Mouse (Mus musculus) embryonic facial prominence, embryonic 14.5 days (tissue): ENCODE measurements around the gene Myo1a. TPM values are rescaled to one million over a fixed set of nuclear protein-coding genes. Genes with fewer than 3 reads are reported as not detected.
"Not testable (repeated sequence)": the region's sequence is repeated elsewhere in the genome, so short reads cannot be mapped to it uniquely, and the experiment has no call there.

ENCODE experiments used
- ATAC-seq: fragments of 200-750 bp; cut with Nextera tagmentation; 2 replicates; pipeline ENCODE4 v1.8.0; 2017; ENCODE audit warnings: low read depth, moderate number of reproducible peaks, moderate TSS enrichment
- DNase-seq: peaks from one replicate; pipeline ENCODE4 v3.0.0-alpha.2; 2015; ENCODE audit warnings: low spot score
- H3K27ac ChIP-seq: fragments of 300-500 bp; sonication (generic); replicated peaks from 2 replicates; pipeline ENCODE4 v1.5.1; 2014; ENCODE audit warnings: low read depth, mild to moderate bottlenecking, low read length, moderate library complexity
- H3K27me3 ChIP-seq: fragments of 300-500 bp; sonication (generic); replicated peaks from 2 replicates; pipeline ENCODE4 v1.6.1; 2014; ENCODE audit warnings: low read length; ENCODE audit not compliant: control insufficient read depth, insufficient read depth
- H3K36me3 ChIP-seq: fragments of 300-500 bp; sonication (generic); 2 replicates; pipeline ENCODE4 v1.6.1; 2014; ENCODE audit warnings: low read length, mixed read lengths; ENCODE audit not compliant: control insufficient read depth, insufficient read depth
- H3K4me1 ChIP-seq: fragments of 300-500 bp; sonication (generic); 2 replicates; pipeline ENCODE4 v1.6.1; 2014; ENCODE audit warnings: antibody characterized with exemption, low read length; ENCODE audit not compliant: control insufficient read depth, insufficient read depth
- H3K4me2 ChIP-seq: fragments of 300-500 bp; sonication (generic); 2 replicates; pipeline ENCODE4 v1.6.1; 2014; ENCODE audit warnings: low read depth, mild to moderate bottlenecking, low read length, moderate library complexity, mixed read lengths
- H3K4me3 ChIP-seq: fragments of 300-500 bp; sonication (generic); 2 replicates; pipeline ENCODE4 v1.5.1; 2014; ENCODE audit warnings: low read depth, mild to moderate bottlenecking, low read length
- H3K9ac ChIP-seq: fragments of 300-500 bp; sonication (generic); 2 replicates; pipeline ENCODE4 v1.6.1; 2014; ENCODE audit warnings: low read depth, mild to moderate bottlenecking, low read length, moderate library complexity, mixed read lengths
- H3K9me3 ChIP-seq: fragments of 300-500 bp; sonication (generic); 2 replicates; pipeline ENCODE4 v1.6.1; 2016; ENCODE audit warnings: low read length; ENCODE audit not compliant: control insufficient read depth
- WGBS: fragments of 180-500 bp; shearing (Covaris S2); extraction: QIAGEN DNeasy Blood & Tissue Kit; methylation state at CpG from one replicate; pipeline ENCODE4 v1.1.7; 2014; 5-methylcytosine and 5-hydroxymethylcytosine counted together
- polyA plus RNA-seq: library from polyadenylated mRNA; unstranded; fragments of >200 nt; fragmentation: Nextera tagmentation; extraction: Ambion mirVana; gene quantifications from 2 replicates; pipeline ENCODE4 v1.2.1, GENCODE M21; 2014

Gene Myo1a
- polyA plus RNA-seq, 1 experiment from 2014 or later, result 1.2 TPM

- DNase-seq (no peak), ATAC-seq (no peak)
- Histone ChIP-seq H3K9me3 (no peaks in the 10 kb centered on the region), H3K9ac (no peak within 1 kb of the TSS), H3K4me3 (no peak within 1 kb of the TSS), H3K4me1 (no peaks in the 10 kb centered on the region), H3K27ac (no peak within 1 kb of the TSS), H3K4me2 (0 out of 2 replicates have a peak within 1 kb of the TSS, but pooled peaks have one; percentile 12), H3K27me3 (no peaks in the 10 kb centered on the region), H3K36me3 (peaks cover 17% of the 10 kb centered on the region)
- 37% methylated on average over 8 of the region's 8 CpGs for WGBS
Observed at GRCm38 (mm10) chr10:127751548-127751947, 46.6 kb downstream of the Myo1a start, which contains the start of gene Gpr182. Gene Gpr182 (minus strand): TSS chr10:127751732.

- H3K27me3 ChIP-seq, result no peaks in the 10 kb centered on the region
- no peaks in the 10 kb centered on the region for H3K36me3 ChIP-seq
- no peaks in the 10 kb centered on the region for H3K4me1 ChIP-seq
- no peak overlapping the region for H3K4me2 ChIP-seq
- H3K9me3 ChIP-seq, result no peaks in the 10 kb centered on the region
- 55% methylated on average over 6 of the region's 6 CpGs for WGBS
- H3K4me3 ChIP-seq, result no peak overlapping the region
- ATAC-seq (no peak), DNase-seq (no peak)
- no peak overlapping the region for H3K9ac ChIP-seq
- no peak overlapping the region for H3K27ac ChIP-seq
Observed at GRCm38 (mm10) chr10:127754566-127755166, 49.7 kb downstream of the Myo1a start.

DNA sequence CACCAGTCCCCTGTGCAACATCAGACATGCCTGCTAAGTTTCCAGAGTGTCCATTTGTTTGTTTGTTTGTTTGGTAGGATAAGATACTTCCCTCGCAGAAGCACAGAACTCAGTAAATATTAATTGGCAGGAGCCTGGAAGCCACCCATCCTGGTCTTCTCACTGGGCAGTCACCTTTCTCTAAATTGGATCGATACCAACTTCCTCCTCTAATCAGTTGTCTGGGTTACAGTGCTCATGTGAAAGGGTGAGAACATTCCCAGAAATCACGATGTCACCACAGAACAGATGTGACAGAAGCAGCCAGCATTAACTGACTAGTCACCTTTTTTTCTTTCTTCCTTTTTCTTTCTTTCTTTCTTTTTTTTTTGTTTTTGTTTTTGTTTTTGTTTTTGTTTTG is 50.3 kb downstream of the Myo1a start:
- Histone ChIP-seq H3K4me2 (no peak overlapping the region), H3K9ac (no peak overlapping the region), H3K36me3 (no peaks in the 10 kb centered on the region), H3K27ac (no peak overlapping the region), H3K9me3 (no peaks in the 10 kb centered on the region), H3K27me3 (no peaks in the 10 kb centered on the region), H3K4me3 (no peak overlapping the region), H3K4me1 (no peaks in the 10 kb centered on the region)
- DNase-seq (no peak), ATAC-seq (no peak)
- 70% methylated on average over 3 of the region's 3 CpGs for WGBS

- H3K27me3 ChIP-seq, result no peaks in the 10 kb centered on the region
- 38% methylated on average over 18 of the region's 18 CpGs for WGBS
- DNase-seq (no peak), ATAC-seq (no peak)
- H3K4me3 ChIP-seq, result peak overlapping the region; percentile 7; the same call in 1 of the 2 replicates
- H3K27ac ChIP-seq, result no peak overlapping the region
- H3K36me3 ChIP-seq, result no peaks in the 10 kb centered on the region
- H3K9me3 ChIP-seq, result no peaks in the 10 kb centered on the region
- no peak overlapping the region for H3K9ac ChIP-seq
- H3K4me1 ChIP-seq, result no peaks in the 10 kb centered on the region
- peak overlapping the region; percentile 38 for H3K4me2 ChIP-seq
Observed at GRCm38 (mm10) chr10:127755770-127756468, 50.9 kb downstream of the Myo1a start.

GRCm38 (mm10) chr10:127759181-127760110 is 54.5 kb downstream of the Myo1a start, which contains the start of the genes Rdh1 and Rdh16f1:
Gene Rdh1 (plus strand): TSS chr10:127759721.
Gene Rdh16f1 (plus strand): TSS chr10:127759787.
- WGBS, result 68% methylated on average over 8 of the region's 9 CpGs
- Histone ChIP-seq H3K9ac (no peak within 1 kb of the TSS), H3K27me3 (no peaks in the 10 kb centered on the region), H3K36me3 (no peaks in the 10 kb centered on the region), H3K27ac (no peak within 1 kb of the TSS), H3K9me3 (no peaks in the 10 kb centered on the region), H3K4me3 (no peak within 1 kb of the TSS), H3K4me1 (no peaks in the 10 kb centered on the region), H3K4me2 (no peak within 1 kb of the TSS)
- DNase-seq (no peak), ATAC-seq (no peak)

DNA sequence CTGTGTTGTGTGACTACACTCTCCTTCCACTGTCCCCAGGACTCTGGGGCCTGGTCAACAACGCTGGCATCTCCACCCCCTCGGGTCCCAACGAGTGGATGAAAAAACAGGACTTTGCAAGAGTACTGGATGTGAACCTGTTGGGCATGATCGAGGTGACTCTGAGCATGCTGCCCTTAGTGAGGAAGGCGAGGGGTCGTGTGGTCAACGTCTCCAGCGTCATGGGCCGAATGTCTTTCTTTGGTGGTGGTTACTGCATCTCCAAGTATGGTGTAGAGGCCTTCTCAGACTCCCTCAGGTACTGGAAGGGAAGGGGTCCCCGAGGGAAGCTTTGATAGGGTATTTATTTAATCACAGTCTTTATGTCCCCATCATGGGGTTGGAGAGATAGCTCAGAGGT is 58.0 kb downstream of the Myo1a start:
- not testable (repeated sequence) for ATAC-seq, H3K4me1 ChIP-seq, DNase-seq, H3K4me3 ChIP-seq, H3K4me2 ChIP-seq, H3K36me3 ChIP-seq, H3K27ac ChIP-seq, H3K27me3 ChIP-seq, H3K9ac ChIP-seq, H3K9me3 ChIP-seq
- WGBS, result 91% methylated on average over 10 of the region's 10 CpGs

GRCm38 (mm10) chr10:127763914-127764680 is 59.1 kb downstream of the Myo1a start:
- no peak for ATAC-seq
- H3K4me3 ChIP-seq, result no peak overlapping the region
- H3K27me3 ChIP-seq, result no peaks in the 10 kb centered on the region
- H3K27ac ChIP-seq, result no peak overlapping the region
- no peaks in the 10 kb centered on the region for H3K36me3 ChIP-seq
- no peak for DNase-seq
- no peak overlapping the region for H3K4me2 ChIP-seq
- H3K9ac ChIP-seq, result no peak overlapping the region
- H3K4me1 ChIP-seq, result no peaks in the 10 kb centered on the region
- H3K9me3 ChIP-seq, result no peaks in the 10 kb centered on the region
- 44% methylated on average over 12 of the region's 12 CpGs for WGBS

DNA sequence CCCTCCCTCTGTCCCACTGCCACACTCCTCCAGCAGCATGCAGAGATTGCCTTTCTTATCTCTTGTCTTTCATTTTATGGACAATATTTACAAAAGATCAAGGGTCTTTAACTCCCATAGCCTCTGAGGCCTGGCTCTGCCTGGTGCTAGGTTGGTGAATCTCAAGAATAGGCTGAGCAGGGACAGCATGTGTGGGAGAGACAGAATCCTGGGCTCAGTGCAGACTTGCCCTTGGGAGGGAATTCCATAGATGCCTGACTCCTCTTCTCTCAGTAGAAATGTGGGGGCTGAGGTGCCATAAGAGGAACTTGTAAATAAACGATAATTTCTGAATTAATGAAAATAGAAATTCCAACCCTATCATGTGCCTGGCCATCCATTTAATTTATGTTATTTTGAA is 61.6 kb downstream of the Myo1a start:
- Histone ChIP-seq H3K9me3 (no peaks in the 10 kb centered on the region), H3K36me3 (no peaks in the 10 kb centered on the region), H3K4me2 (no peak overlapping the region), H3K27ac (no peak overlapping the region), H3K9ac (no peak overlapping the region), H3K4me3 (no peak overlapping the region), H3K4me1 (no peaks in the 10 kb centered on the region), H3K27me3 (no peaks in the 10 kb centered on the region)
- 73% methylated on average over 1 of the region's 1 CpGs for WGBS
- no peak for DNase-seq
- ATAC-seq, result no peak
